Mouse (Mus musculus): Measurements from ENCODE around the gene Comp.

Gene Comp

DNA sequence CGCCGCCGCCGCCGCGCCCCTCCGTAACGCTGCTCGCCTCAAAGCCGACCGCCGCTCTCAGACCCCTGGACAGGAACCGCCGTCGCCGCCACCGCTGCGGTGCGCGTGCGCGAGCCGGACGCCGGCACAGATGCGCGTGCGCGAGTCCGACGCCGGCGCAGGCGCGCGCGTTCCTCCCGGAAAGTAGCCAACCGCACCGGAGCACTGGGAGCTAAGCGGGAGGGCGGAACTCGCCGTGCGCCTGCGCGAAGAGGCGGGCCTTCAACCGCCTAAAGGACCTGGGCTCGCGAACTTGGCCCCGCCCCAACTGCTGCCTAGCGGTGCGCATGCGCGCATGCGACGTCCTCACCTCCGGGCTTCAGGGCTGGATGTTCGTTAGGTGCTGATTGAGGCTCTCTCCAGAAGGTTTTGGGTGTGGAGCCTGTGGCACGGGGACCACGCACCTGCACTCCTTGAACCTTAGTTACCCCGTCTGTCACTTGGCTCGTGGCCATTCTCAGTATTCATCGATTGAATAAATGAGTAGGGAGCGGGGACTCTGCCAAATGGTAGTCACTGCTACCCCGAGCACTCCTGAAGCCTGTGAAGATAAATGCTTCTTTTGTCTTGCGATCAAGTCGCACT lies 20.1 kb upstream of the Comp start, which contains the start of gene Upf1:
Upf1 (minus strand) TSS at position 85 of the 624 bp plus-strand sequence.
- DNase-seq, result peak; percentile 99

DNA sequence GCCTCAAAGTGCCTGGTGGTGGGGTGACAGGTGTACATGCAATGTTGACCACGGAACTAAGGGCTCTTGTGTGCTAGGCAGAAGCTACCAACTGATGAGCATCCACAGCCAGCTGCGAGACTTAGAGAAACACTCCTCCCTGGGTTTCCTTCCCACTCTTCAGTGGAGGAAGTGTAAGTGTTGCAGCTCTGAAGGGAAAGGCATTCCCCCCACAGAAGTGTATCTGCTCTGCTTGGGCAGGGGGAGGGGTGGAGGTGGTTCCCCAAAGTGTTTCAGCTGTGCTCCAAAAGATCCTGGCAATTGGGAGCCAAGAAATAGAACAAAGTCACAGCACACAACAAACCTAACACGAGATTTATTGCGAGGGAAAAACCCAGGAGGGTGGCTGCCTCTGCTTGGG lies 19.4 kb upstream of the Comp start:
- no peak for DNase-seq

DNA sequence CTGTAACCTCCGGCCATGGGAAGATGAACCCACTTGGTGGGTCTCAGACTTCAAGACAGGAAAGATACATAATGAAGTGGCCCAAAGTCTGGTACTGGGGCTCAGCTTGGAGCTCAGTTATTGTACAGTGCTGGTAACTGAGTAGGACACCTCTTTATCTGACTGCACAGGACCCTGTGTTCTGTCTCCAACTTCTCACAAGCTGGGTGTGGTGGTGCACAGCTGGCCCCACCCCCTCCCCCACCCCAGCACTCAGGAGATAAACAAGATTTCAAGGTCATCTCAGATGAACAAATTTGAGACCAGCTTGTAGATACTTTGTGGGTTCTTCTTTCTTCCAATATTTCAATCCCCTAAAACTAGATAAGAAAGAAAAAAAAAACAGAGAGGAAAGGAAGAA lies 17.2 kb upstream of the Comp start:
- DNase-seq, result no peak

DNA sequence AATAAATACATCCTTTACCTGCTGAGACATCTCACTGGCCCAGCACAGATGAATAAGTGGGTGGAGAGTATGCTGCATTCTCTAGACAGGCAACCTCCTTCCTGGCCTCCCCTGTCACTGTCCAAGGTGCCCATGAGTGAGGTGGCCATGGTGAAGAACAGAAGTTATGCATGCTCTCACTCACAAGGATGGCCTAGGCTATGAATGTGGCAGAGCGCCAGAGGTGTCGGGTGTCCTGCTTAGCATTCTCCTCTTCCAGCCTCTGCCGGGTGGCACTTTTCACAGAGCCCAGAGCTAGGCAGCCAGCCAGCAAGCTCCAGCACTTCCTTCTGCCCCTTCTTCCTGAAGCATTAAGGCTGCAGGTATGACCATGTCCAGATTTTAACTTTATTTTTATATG lies 13.9 kb upstream of the Comp start:
- DNase-seq, result peak; percentile 41

DNA sequence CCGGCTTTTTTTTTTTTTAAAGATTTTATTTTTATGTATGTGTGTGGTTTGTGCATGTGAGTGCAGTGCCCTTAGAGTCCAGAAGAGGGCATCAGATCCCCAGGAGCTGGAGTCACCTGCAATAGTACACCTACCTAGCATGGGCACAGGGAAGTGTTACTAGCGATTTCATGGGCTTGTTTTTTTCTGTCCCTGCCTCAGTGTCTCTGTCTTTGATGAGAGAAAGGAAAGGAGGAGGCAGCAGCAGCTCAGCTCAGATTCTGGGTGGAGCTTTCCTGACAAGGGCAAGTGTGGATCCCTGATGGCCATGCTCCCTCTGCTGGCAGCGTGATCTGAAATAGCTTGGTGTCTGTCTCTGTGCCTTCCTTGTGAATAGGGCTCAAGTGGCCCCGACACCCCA lies 12.6 kb upstream of the Comp start:
- DNase-seq, result peak; percentile 44

DNA sequence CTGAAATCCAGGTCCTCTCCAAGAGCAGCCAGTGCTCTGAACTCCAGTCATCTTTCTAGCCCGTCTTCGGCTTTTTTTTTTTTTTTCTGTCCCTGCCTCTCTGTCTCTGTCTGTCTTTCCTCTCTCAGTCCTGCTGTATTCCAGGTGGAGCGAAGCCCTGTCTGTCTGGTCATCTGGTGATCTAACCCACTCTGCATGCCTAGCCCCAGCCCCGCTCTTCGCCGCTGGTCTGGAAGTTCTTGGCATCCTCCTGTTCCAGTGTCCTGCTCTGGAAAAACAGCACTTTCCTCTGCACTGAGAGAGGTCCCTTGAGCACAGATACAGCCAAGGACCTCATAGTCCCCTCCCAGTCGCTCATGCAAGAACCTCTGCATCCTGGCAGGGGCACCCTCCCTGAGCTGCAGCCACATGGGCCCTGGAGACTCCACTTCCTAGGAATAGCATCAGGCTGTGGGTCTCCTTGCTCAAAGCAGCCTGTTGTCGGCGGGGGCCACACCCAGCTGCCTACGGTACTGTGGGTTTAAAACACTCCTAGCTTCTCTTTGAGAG lies 11.8 kb upstream of the Comp start:
- no peak for DNase-seq

- peak; percentile 70 for DNase-seq
Measured at GRCm38 (mm10) chr8:70364066-70364465, 9.3 kb upstream of the Comp start.

GRCm38 (mm10) chr8:70366588-70366987 lies 6.8 kb upstream of the Comp start:
- DNase-seq, result no peak

GRCm38 (mm10) chr8:70370476-70370875 lies 2.9 kb upstream of the Comp start:
- no peak for DNase-seq

DNA sequence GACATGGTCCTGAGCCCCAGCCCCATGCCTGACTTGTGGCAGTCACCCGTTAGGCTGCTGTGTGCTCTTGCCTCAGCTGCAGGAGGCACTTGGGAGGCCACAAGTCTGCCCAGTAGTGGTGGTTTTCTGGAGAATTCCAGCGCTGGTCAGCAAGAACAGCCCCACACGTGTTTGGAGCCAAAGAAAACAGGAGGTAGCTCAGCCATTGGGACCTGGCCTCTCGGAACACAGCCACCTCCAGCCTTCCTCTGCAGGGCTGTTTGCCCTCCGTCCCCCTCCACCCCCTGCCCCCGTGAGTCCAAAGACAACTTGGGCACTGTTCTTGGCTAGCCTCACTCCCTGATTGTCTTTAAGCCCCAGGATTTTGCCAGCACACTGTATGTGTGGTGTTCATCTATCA lies 1.4 kb upstream of the Comp start:
- DNase-seq, result peak; percentile 65

GRCm38 (mm10) chr8:70374318-70374927 lies 1.1 kb downstream of the Comp start:
- peak; percentile 90 for DNase-seq

GRCm38 (mm10) chr8:70375212-70375859 lies 2.0 kb downstream of the Comp start:
- DNase-seq, result no peak

- DNase-seq, result no peak
Measured at GRCm38 (mm10) chr8:70376275-70376741, 3.0 kb downstream of the Comp start.

DNA sequence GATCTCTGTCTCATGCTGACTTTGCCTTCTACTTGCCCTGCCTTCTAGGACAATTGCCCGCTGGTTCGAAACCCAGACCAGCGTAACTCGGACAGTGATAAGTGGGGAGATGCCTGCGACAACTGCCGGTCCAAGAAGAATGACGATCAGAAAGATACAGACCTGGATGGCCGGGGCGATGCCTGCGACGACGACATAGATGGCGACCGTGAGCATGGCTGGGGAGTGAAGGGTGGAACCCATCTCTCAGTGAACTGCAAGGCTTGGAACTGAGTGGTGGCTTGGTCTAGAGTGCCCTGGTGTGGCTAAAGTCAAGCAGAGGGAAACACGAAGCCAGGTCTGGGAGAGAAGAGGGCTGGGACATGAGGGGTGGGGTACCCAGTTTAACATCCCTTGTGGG lies 3.7 kb downstream of the Comp start:
- DNase-seq, result no peak

GRCm38 (mm10) chr8:70380069-70380468 lies 6.7 kb downstream of the Comp start:
- DNase-seq, result no peak

- DNase-seq, result peak; percentile 71
Measured at GRCm38 (mm10) chr8:70383287-70383686, 9.9 kb downstream of the Comp start.

DNA sequence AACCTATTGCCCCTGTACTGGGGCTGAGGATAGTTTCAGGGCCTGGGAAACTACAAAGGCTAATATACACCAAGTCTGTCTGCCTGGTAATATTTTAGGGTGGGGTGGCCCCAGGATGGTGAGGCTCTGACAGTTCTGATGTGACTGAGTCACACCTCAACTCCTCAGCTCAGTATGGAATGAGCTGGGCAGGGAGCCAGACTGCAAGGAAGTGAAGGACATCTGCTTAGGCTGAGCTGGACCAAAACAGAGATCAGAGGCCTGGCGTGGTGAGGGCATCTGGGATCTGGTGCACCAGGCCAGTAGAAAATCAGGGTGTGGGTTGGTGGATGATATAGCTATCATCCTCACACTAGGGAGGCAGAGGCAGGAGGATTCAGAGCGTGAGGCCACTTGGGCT lies 16.3 kb downstream of the Comp start:
- no peak for DNase-seq

DNA sequence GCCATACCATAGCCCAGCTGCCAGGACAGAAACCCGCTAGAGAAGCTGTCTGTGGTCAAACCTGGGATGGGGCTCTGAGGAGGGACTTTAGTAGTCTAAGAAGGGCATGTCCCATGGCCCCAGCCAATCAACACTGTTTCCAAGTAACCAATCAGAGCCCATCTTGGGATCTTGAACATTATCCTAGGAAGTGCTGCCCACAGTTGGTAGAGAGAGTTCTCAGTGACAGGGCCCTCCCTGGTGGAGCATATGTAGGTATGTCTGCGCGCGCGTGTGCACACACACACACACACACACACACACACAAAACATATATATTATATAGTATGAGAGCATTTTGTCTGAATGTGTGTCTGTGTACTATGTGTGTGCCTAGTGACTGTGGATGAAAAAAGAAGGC lies 19.7 kb downstream of the Comp start:
- no peak for DNase-seq

GRCm38 (mm10) chr8:70394269-70394998 lies 21.1 kb downstream of the Comp start:
- DNase-seq, result no peak

GRCm38 (mm10) chr8:70395649-70396048 lies 22.3 kb downstream of the Comp start:
- DNase-seq, result no peak

DNA sequence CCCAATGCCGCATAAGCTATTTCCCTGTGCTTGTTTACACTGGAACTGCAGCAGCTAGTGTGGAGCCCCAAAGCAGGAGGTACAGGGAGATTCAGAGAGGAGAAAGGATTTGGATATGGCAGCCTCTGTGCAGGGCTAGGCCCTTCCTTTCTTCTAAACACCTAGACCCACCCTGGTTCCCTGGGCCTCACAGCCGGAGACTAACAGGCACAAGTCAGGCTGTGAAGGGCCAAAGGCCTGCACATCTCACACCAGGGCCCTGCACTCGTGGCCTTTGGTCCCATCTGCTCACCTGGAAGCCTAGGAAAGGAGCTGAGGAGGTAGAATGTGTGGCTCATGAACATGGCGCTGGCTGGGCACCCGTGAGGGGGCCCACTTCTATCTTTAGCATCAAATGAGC lies 22.8 kb downstream of the Comp start:
- DNase-seq, result no peak

DNA sequence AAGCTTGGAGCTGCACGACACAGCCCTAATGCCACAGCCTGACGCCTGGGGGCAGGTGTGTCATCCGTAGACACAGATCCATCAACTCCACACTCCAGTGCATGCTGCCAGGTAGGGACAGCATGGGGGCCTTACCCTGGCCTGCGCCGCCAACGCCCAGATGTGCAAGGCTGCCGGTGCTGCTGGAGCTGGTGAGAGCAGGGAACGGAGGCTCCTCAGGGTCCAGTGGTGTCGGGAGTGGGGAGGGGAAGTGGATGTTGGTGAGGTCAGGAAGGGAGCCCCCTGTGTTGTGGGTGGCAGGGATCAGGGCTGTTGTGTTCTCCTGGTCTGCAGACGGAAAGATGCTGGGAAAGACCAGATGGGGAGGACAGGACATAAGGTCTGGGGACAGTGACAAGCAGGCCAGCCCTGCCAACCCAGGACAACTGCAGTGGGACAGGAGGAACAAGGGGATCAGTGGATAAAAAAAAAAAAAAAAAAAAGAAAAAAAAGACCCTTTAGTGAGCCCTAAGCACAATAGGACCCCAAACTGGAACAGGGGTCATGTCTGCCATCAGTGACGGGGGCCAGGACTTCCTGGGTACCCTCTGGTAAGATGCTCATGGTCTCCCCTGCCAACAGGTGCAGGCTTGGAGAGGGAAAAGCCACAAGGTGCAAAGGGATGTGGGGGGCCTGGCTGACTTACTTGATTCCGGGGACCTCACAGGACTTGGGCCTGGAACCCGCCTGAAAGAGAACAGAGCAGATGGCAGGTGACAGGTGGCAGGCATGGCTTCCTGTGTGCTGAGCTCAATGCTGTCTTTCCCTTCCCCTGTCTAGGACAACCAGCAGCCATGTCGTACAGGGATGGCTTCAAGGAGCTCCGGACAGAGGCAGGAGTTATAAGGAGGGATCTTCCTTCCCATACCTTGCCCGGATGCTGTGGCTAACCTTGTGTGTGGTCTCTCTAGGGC lies 24.5 kb downstream of the Comp start:
- no peak for DNase-seq
